Mouse (Mus musculus) G1E-ER4 (cell line): ENCODE measurements around the gene Mchr1. TPM values are rescaled to one million over a fixed set of nuclear protein-coding genes. Genes with fewer than 3 reads are reported as not detected.

Experiments used
- GATA1 ChIP-seq: IDR thresholded peaks from one replicate; pipeline ENCODE4 v1.8.0; 2012; ENCODE audit warnings: low read length, inconsistent platforms
- polyA plus RNA-seq: library from polyadenylated mRNA; stranded (reverse); fragments of >175 nt; gene quantifications from 2 replicates; pipeline ENCODE4 v1.2.3, GENCODE M21; 2012

Mchr1 gene
- not detected in 2 replicates for polyA plus RNA-seq

- no peak for TF ChIP-seq GATA1
These were observed at the start of gene Mchr1 for GRCm38 (mm10) chr15:81235086-81235920. TSS of gene Mchr1 (plus strand) at chr15:81235499.

- no peak for TF ChIP-seq GATA1
These were observed 46.2 kb upstream of the Mchr1 start for GRCm38 (mm10) chr15:81189061-81189460.

GRCm38 (mm10) chr15:81190011-81190629, 45.2 kb upstream of the Mchr1 start:
- TF ChIP-seq GATA1 = no peak

- TF ChIP-seq GATA1 = no peak
These were observed 44.6 kb upstream of the Mchr1 start, which contains the start of gene Mrtfa for GRCm38 (mm10) chr15:81190630-81191178. TSS of gene Mrtfa (minus strand) at chr15:81190757.

- no peak for TF ChIP-seq GATA1
These were observed 44.0 kb upstream of the Mchr1 start for GRCm38 (mm10) chr15:81191303-81191702.

GRCm38 (mm10) chr15:81192316-81192715, 43.0 kb upstream of the Mchr1 start:
- no peak for TF ChIP-seq GATA1

GRCm38 (mm10) chr15:81192858-81193257, 42.4 kb upstream of the Mchr1 start:
- TF ChIP-seq GATA1 = no peak

GRCm38 (mm10) chr15:81194791-81195190, 40.5 kb upstream of the Mchr1 start:
- TF ChIP-seq GATA1 = no peak

GRCm38 (mm10) chr15:81195447-81195846, 39.9 kb upstream of the Mchr1 start:
- TF ChIP-seq GATA1 = no peak

- no peak for TF ChIP-seq GATA1
These were observed 38.1 kb upstream of the Mchr1 start for GRCm38 (mm10) chr15:81197197-81197596.

- no peak for TF ChIP-seq GATA1
These were observed 36.9 kb upstream of the Mchr1 start for GRCm38 (mm10) chr15:81198447-81198846.

- TF ChIP-seq GATA1 = no peak
These were observed 35.8 kb upstream of the Mchr1 start for GRCm38 (mm10) chr15:81199372-81199959.

- TF ChIP-seq GATA1 = no peak
These were observed 32.8 kb upstream of the Mchr1 start for GRCm38 (mm10) chr15:81202462-81202861.

- no peak for TF ChIP-seq GATA1
These were observed 24.8 kb upstream of the Mchr1 start for GRCm38 (mm10) chr15:81210496-81210895.

- no peak for TF ChIP-seq GATA1
These were observed 22.3 kb upstream of the Mchr1 start for GRCm38 (mm10) chr15:81212976-81213375.
